Mouse (Mus musculus): Measurements from ENCODE around the gene En1.

Gene En1

DNA sequence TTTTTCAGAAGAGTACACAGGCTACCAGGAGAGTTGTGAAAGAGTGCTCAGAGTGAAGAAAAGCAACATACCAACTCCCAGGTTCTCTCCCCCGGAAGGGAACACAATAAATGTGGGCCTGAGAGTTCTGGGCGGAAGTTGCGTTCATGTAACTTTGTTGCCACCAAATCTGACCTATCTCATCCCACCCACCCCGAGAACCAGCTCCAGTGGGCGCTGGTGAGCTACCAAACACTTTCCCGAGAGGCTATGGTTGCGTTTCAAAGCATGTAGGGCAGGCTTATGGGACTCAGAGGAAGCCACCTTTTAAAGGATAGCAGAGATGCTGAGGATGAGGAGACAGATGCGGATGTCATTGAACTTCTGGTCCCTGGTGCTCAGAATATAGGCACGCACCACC, 26.6 kb downstream of the En1 start:
- DNase-seq: no peak

DNA sequence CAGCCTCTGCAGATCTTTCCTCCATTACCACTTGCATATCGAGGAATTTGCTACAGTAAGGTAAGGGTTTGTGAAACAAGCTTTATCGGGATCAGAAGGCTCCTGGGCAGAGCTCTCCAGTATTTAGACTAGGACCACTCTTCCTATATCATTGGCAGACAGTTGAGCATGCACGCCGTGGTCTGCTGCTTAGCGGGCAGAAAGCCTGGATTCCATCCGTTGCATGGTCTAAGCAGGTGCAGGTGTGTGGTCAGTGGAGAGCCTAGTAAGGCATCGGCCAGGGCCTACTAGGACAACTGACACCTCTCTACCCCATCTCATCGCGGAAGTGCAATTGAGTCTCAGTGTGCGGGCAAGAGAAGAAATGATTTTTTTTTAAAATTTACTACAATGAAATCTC, 41.2 kb downstream of the En1 start:
- DNase-seq: no peak

DNA sequence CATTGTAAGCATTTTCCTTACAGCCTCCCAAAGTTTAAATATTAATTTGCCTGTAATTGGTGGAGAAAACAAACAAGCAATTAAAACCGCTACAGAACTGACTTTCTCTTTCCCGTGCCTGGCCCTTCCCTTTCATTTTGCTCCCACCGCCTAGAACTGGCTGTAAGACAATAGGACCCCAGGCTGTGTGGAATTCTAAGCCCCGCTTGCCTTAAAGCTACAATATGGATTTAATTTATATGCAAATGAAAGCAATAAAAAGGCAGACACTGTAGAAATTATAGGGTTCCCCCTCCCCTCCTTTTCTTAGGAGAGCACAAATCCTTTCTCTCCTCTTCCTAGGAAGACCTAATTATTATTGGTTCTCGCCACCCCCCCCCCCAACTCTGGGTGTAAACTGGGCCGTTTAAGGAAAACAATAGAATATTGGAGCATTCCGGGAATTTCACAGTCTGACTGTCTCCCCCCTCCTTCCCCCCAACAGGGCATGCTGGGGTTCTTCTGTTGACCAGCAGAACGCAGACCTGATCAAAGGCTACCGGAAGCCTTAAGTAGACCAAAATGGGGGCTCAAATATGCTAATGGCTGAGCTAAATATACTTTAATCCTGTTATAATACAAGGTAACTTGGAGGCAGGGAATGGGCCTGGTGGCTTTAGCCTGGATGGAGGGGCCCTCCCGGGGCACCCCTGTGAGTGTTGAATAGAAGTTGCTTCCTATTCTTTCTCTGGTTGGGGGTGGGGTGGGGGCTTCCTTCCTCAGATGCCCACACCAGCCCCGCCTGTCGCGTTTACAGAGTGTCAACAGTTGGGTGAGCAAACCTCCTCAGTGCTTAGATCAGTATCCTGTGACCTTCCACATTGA, 41.9 kb downstream of the En1 start:
- DNase-seq: no peak

DNA sequence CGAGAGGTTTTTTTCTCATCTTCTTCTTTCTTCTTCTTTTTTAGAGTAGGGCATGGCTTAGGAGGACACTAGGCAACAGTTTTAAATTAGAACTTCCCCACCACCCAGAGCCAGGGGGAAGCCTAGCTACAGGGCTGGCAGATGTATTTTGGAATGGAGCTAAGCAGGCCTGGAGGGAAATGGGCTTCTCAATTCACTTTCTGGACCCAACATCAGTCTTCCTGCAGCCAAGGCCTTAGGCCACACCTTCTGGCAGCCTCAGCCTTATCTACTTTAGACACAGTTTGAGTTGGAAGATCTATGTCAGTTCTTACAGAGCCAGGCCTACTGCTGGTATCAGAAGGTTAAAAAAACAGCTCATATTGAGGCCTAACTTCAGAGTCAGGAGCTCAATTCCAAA, 42.5 kb downstream of the En1 start:
- no peak for DNase-seq

DNA sequence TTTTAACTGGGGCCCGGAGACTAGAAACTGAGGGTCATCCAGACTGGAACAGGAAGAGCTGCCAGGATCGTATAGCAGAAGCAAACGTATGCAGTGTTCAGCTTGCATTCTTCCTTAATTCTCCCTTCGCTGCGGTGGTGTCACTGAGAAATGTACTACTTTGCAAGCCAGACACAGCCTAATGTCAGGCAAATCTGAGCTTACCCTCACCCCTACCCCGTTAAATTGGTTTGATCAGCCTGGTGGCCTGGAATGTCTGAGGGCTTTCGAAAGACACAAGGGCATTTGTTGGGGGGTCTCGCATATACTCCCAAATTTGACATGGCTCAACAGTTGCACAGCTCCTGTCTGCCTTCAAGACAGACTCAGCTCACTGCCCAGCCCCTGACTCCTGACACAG, 47.9 kb downstream of the En1 start:
- no peak for DNase-seq

DNA sequence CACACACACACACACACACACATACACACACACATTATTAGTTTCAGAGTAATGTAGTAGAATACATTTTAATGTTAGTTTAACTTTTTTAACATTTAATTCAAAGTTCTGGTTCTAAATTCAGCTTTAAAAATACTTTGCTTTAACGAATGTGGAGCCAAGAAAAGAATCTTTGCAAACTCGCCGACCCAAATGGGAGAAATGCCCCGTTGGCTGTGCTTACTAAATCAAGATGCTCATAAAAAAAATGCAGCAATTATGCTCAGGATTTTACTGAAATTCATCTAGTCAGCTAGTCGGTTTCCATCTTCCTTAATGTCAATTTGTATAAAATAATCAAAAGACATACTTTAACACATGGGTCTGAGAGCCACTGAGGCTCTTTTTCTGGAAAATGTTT, 49.8 kb downstream of the En1 start:
- DNase-seq: no peak

DNA sequence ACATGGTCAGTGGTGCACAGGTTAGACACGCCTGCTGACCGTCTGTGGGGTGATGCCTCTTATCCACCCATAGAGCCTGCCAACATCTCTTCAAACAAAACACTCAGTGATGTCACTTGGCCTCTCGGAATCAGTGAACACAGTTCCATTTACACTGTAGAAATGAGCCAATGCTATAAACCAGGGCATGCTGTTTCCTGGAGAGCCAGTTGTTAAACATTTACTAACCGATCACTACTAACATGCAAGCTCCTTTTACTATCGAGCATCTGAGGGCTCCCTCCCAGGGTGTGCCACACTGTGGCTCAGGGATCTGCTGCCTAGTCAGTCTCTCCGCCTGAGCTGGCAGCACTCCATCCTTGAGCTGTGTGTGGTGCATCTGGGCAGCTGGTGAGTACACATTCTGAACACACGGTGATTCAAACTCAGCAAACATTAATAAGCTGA, 52.8 kb downstream of the En1 start:
- DNase-seq: no peak

All from spleen, adult 18-20 months (tissue).